Mouse (Mus musculus): Measurements from ENCODE around the gene Tesc. TPM values are rescaled to one million over a fixed set of nuclear protein-coding genes. Genes with fewer than 3 reads are reported as not detected.

Gene Tesc
- total and polyA plus RNA-seq, 2 experiments from 2014 or later, result 4.7 to 8.2 TPM

GRCm38 (mm10) chr5:118064284-118064901 is 36.9 kb downstream of the Tesc start:
- ATAC-seq (ENCODE audit: low FRiP score), result 0 out of 2 replicates have a peak, but pooled peaks have one; percentile 10
- Histone ChIP-seq H3K27me3 (ENCODE audit: insufficient read depth, low read length) (no peaks in the 10 kb centered on the region), H3K36me3 (ENCODE audit: insufficient read depth, low read length) (peaks cover 15% of the 10 kb centered on the region), H3K9ac (replicated peaks; ENCODE audit: low read length, poor library complexity, severe bottlenecking) (no peak overlapping the region; the same call in 1 of the 2 replicates), H3K27ac (ENCODE audit: low read depth, low read length) (peak overlapping the region; percentile 62), H3K4me2 (ENCODE audit: low read depth, low read length, poor library complexity, severe bottlenecking) (no peak overlapping the region), H3K4me3 (ENCODE audit: low read depth, low read length) (no peak overlapping the region), H3K4me1 (ENCODE audit: insufficient read depth, low read length) (peaks cover 17% of the 10 kb centered on the region; the same call in 1 of the 2 replicates), H3K9me3 (ENCODE audit: low read length) (no peaks in the 10 kb centered on the region)
- 15% methylated on average over 10 of the region's 10 CpGs for WGBS
- TF ChIP-seq CTCF (IDR thresholded peaks at IDR 0.05), result no peak
- DNase-seq (ENCODE audit: low spot score), result peak; percentile 52

GRCm38 (mm10) chr5:118065516-118066255 is 38.1 kb downstream of the Tesc start:
- 83% methylated on average over 19 of the region's 19 CpGs for WGBS

GRCm38 (mm10) chr5:118066828-118067227 is 39.3 kb downstream of the Tesc start:
- peak; percentile 59 for DNase-seq (ENCODE audit: low spot score)
- no peak overlapping the region for H3K4me3 ChIP-seq (ENCODE audit: low read depth, low read length)
- peaks cover 17% of the 10 kb centered on the region; the same call in 1 of the 2 replicates for H3K4me1 ChIP-seq (ENCODE audit: insufficient read depth, low read length)
- H3K4me2 ChIP-seq (ENCODE audit: low read depth, low read length, poor library complexity, severe bottlenecking), result no peak overlapping the region
- TF ChIP-seq CTCF (IDR thresholded peaks at IDR 0.05), result peak; percentile 74
- no peak overlapping the region for H3K9ac ChIP-seq (replicated peaks; ENCODE audit: low read length, poor library complexity, severe bottlenecking)
- no peaks in the 10 kb centered on the region for H3K27me3 ChIP-seq (ENCODE audit: insufficient read depth, low read length)
- no peak overlapping the region for H3K27ac ChIP-seq (ENCODE audit: low read depth, low read length)
- 59% methylated on average over 5 of the region's 5 CpGs for WGBS
- peaks cover 20% of the 10 kb centered on the region for H3K36me3 ChIP-seq (ENCODE audit: insufficient read depth, low read length)
- no peaks in the 10 kb centered on the region for H3K9me3 ChIP-seq (ENCODE audit: low read length)
- ATAC-seq (ENCODE audit: low FRiP score), result no peak

More at GRCm38 (mm10) chr5:118065516-118066255, 38.1 kb downstream of the Tesc start:
- no peaks in the 10 kb centered on the region for H3K9me3 ChIP-seq (ENCODE audit: low read length)
- TF ChIP-seq CTCF (IDR thresholded peaks at IDR 0.05), result no peak
- no peak overlapping the region for H3K4me2 ChIP-seq (ENCODE audit: low read depth, low read length, poor library complexity, severe bottlenecking)
- DNase-seq (ENCODE audit: low spot score) (peak; percentile 37), ATAC-seq (ENCODE audit: low FRiP score) (no peak)
- no peak overlapping the region for H3K27ac ChIP-seq (ENCODE audit: low read depth, low read length)
- H3K4me3 ChIP-seq (ENCODE audit: low read depth, low read length), result no peak overlapping the region
- no peaks in the 10 kb centered on the region for H3K27me3 ChIP-seq (ENCODE audit: insufficient read depth, low read length)
- peaks cover 17% of the 10 kb centered on the region; the same call in 1 of the 2 replicates for H3K4me1 ChIP-seq (ENCODE audit: insufficient read depth, low read length)
- H3K9ac ChIP-seq (replicated peaks; ENCODE audit: low read length, poor library complexity, severe bottlenecking), result no peak overlapping the region
- H3K36me3 ChIP-seq (ENCODE audit: insufficient read depth, low read length), result peaks cover 20% of the 10 kb centered on the region

- no peak overlapping the region for H3K4me2 ChIP-seq (ENCODE audit: low read depth, low read length, poor library complexity, severe bottlenecking)
- DNase-seq (ENCODE audit: low spot score) (no peak), ATAC-seq (ENCODE audit: low FRiP score) (no peak)
- no peak overlapping the region for H3K4me3 ChIP-seq (ENCODE audit: low read depth, low read length)
- H3K4me1 ChIP-seq (ENCODE audit: insufficient read depth, low read length), result peaks cover 17% of the 10 kb centered on the region; the same call in 1 of the 2 replicates
- no peaks in the 10 kb centered on the region for H3K9me3 ChIP-seq (ENCODE audit: low read length)
- H3K27me3 ChIP-seq (ENCODE audit: insufficient read depth, low read length), result no peaks in the 10 kb centered on the region
- no peak overlapping the region for H3K27ac ChIP-seq (ENCODE audit: low read depth, low read length)
- peaks cover 25% of the 10 kb centered on the region for H3K36me3 ChIP-seq (ENCODE audit: insufficient read depth, low read length)
- WGBS, result 68% methylated on average over 4 of the region's 4 CpGs
- no peak for TF ChIP-seq CTCF (IDR thresholded peaks at IDR 0.05)
- no peak overlapping the region for H3K9ac ChIP-seq (replicated peaks; ENCODE audit: low read length, poor library complexity, severe bottlenecking)
Observed at GRCm38 (mm10) chr5:118067572-118067971, 40.0 kb downstream of the Tesc start.

- H3K4me2 ChIP-seq (ENCODE audit: low read depth, low read length, poor library complexity, severe bottlenecking), result no peak overlapping the region
- TF ChIP-seq CTCF (IDR thresholded peaks at IDR 0.05), result no peak
- no peaks in the 10 kb centered on the region for H3K27me3 ChIP-seq (ENCODE audit: insufficient read depth, low read length)
- H3K9ac ChIP-seq (replicated peaks; ENCODE audit: low read length, poor library complexity, severe bottlenecking), result no peak overlapping the region
- no peak for ATAC-seq (ENCODE audit: low FRiP score)
- no peak overlapping the region for H3K27ac ChIP-seq (ENCODE audit: low read depth, low read length)
- DNase-seq (ENCODE audit: low spot score), result no peak
- WGBS, result 86% methylated on average over 9 of the region's 9 CpGs
- no peak overlapping the region for H3K4me3 ChIP-seq (ENCODE audit: low read depth, low read length)
- peaks cover 16% of the 10 kb centered on the region; the same call in 1 of the 2 replicates for H3K4me1 ChIP-seq (ENCODE audit: insufficient read depth, low read length)
- no peaks in the 10 kb centered on the region for H3K9me3 ChIP-seq (ENCODE audit: low read length)
- peaks cover 30% of the 10 kb centered on the region for H3K36me3 ChIP-seq (ENCODE audit: insufficient read depth, low read length)
Observed at GRCm38 (mm10) chr5:118067984-118068494, 40.5 kb downstream of the Tesc start.

Data from midbrain, postnatal 0 days (tissue).